Mouse (Mus musculus): ENCODE data around the gene Dab1.

Gene Dab1

GRCm38 (mm10) chr4:104513622-104514021 lies 894.5 kb downstream of the Dab1 start:
- DNase-seq (ENCODE audit: low spot score), result no peak

- DNase-seq (ENCODE audit: low spot score), result peak; percentile 63
Measured at GRCm38 (mm10) chr4:104514568-104515000, 895.4 kb downstream of the Dab1 start.

GRCm38 (mm10) chr4:104515681-104516080 lies 896.5 kb downstream of the Dab1 start:
- DNase-seq (ENCODE audit: low spot score), result no peak

GRCm38 (mm10) chr4:104522324-104522723 lies 903.2 kb downstream of the Dab1 start:
- no peak for DNase-seq (ENCODE audit: low spot score)

GRCm38 (mm10) chr4:104523776-104524175 lies 904.6 kb downstream of the Dab1 start:
- no peak for DNase-seq (ENCODE audit: low spot score)

GRCm38 (mm10) chr4:104529905-104530646 lies 910.9 kb downstream of the Dab1 start:
- peak; percentile 16 for DNase-seq (ENCODE audit: low spot score)

- DNase-seq (ENCODE audit: low spot score), result no peak
Measured at GRCm38 (mm10) chr4:104532846-104533245, 913.7 kb downstream of the Dab1 start.

- no peak for DNase-seq (ENCODE audit: low spot score)
Measured at GRCm38 (mm10) chr4:104538420-104538819, 919.3 kb downstream of the Dab1 start.

- no peak for DNase-seq (ENCODE audit: low spot score)
Measured at GRCm38 (mm10) chr4:104539047-104539446, 919.9 kb downstream of the Dab1 start.

- no peak for DNase-seq (ENCODE audit: low spot score)
Measured at GRCm38 (mm10) chr4:104547091-104547490, 927.9 kb downstream of the Dab1 start.

- DNase-seq (ENCODE audit: low spot score), result no peak
Measured at GRCm38 (mm10) chr4:104548287-104548686, 929.1 kb downstream of the Dab1 start.

- no peak for DNase-seq (ENCODE audit: low spot score)
Measured at GRCm38 (mm10) chr4:104550581-104551205, 931.5 kb downstream of the Dab1 start.

- no peak for DNase-seq (ENCODE audit: low spot score)
Measured at GRCm38 (mm10) chr4:104551390-104552070, 932.4 kb downstream of the Dab1 start.

- no peak for DNase-seq (ENCODE audit: low spot score)
Measured at GRCm38 (mm10) chr4:104555408-104555807, 936.2 kb downstream of the Dab1 start.

- no peak for DNase-seq (ENCODE audit: low spot score)
Measured at GRCm38 (mm10) chr4:104563512-104563911, 944.4 kb downstream of the Dab1 start.

- no peak for DNase-seq (ENCODE audit: low spot score)
Measured at GRCm38 (mm10) chr4:104570523-104570922, 951.4 kb downstream of the Dab1 start.

GRCm38 (mm10) chr4:104572440-104572839 lies 953.3 kb downstream of the Dab1 start:
- no peak for DNase-seq (ENCODE audit: low spot score)

GRCm38 (mm10) chr4:104573419-104573818 lies 954.3 kb downstream of the Dab1 start:
- no peak for DNase-seq (ENCODE audit: low spot score)

GRCm38 (mm10) chr4:104578370-104578769 lies 959.2 kb downstream of the Dab1 start:
- no peak for DNase-seq (ENCODE audit: low spot score)

- DNase-seq (ENCODE audit: low spot score), result no peak
Measured at GRCm38 (mm10) chr4:104579946-104580544, 960.9 kb downstream of the Dab1 start.

- DNase-seq (ENCODE audit: low spot score), result no peak
Measured at GRCm38 (mm10) chr4:104582726-104583125, 963.6 kb downstream of the Dab1 start.

- no peak for DNase-seq (ENCODE audit: low spot score)
Measured at GRCm38 (mm10) chr4:104587826-104588225, 968.7 kb downstream of the Dab1 start.

GRCm38 (mm10) chr4:104596936-104597335 lies 977.8 kb downstream of the Dab1 start:
- DNase-seq (ENCODE audit: low spot score), result no peak

All from yolk sac, embryonic 10.5 days (tissue).